Mouse (Mus musculus) heart, adult 2 months (tissue): ENCODE data around the gene Stat1.

Experiments
- CTCF ChIP-seq: fragments of 200-600 bp; IDR thresholded peaks from 2 replicates; pipeline ENCODE4 v1.8.1; 2022; ENCODE audit warnings: antibody characterized with exemption, mild to moderate bottlenecking, moderate library complexity
- EP300 ChIP-seq: fragments of 200-500 bp; IDR thresholded peaks from 2 replicates; pipeline ENCODE4 v1.6.1; 2011; ENCODE audit warnings: low read depth, low read length, control low read depth; ENCODE audit not compliant: insufficient read depth
- POLR2A ChIP-seq: fragments of 200-500 bp; IDR thresholded peaks from 2 replicates; pipeline ENCODE4 v1.6.1; 2011; ENCODE audit warnings: mild to moderate bottlenecking, low read depth, low read length, control low read depth; ENCODE audit not compliant: insufficient read depth

- TF ChIP-seq CTCF (no peak), EP300 (no peak), POLR2A (no peak)
These were observed 31.9 kb downstream of the Stat1 start for GRCm38 (mm10) chr1:52151166-52151565.
